Mouse (Mus musculus) lung, postnatal 0 days (tissue): ENCODE results near the gene Foxb1.

Source experiments
- CTCF ChIP-seq: IDR thresholded peaks from 2 replicates; pipeline ENCODE4 v1.5.1; 2016; ENCODE audit warnings: antibody characterized with exemption, mild to moderate bottlenecking
- EP300 ChIP-seq: IDR thresholded peaks from 2 replicates; pipeline ENCODE4 v1.6.1; 2016; ENCODE audit warnings: antibody characterized with exemption, mild to moderate bottlenecking, control low read depth

DNA sequence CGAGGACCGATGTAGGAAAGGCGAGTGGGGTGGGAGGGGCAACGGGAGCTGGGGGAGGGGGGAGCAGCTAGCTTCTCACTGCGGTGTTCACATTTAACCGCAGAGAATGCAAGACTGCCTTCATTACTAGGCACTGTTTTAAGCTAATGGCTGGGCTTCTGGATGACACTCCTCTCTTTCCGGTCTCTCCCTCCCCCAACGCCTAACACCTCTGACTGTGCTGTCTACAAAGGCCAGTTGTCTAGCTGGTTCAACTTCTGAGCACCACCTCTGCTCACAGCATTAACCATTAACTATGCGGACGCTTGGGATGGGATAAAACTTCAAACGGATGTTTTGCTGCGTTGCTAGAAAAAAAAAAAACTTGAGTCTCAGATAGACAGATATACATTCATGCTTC is 45.3 kb downstream of the Foxb1 start:
- TF ChIP-seq CTCF (no peak), EP300 (no peak)
